11 mouse cellular contexts compared by ENCODE assay signal in genomic region chr5:144381782-144382181, GRCm38 (mm10). TPM values are rescaled to one million over a fixed set of nuclear protein-coding genes. Genes with fewer than 3 reads are reported as not detected.
DNase-seq lines count a peak whose midpoint lies in the region; ATAC-seq and TF ChIP-seq lines count a peak whose summit lies in the region.
"Had no signal": no experiment of that assay in that cellular context is flagged by ENCODE, and none has a peak within 500 bp of the region (broad histone marks: within the 10 kb centered on the region; RNA-seq: fewer than 3 reads in every experiment).

No protein-coding gene starts in this region.

- TF ChIP-seq POLR2A in heart, adult 2 months (IDR thresholded peaks at IDR 0.05; ENCODE audit: insufficient read depth, low read depth, low read length) = no peak

- H3K27ac ChIP-seq in heart, adult 2 months = no peak overlapping the region
- no peak overlapping the region for H3K27ac ChIP-seq in heart, embryonic 10.5 days
- H3K27ac ChIP-seq in liver, embryonic 14.5 days = no peak overlapping the region
- H3K27ac ChIP-seq: forebrain, embryonic 13.5 days; hindbrain, embryonic 13.5 days had no signal

- no peak for ATAC-seq in liver, embryonic 14.5 days (ENCODE audit: insufficient read depth)
- ATAC-seq: forebrain, embryonic 13.5 days had no signal

- no peak overlapping the region for H3K9ac ChIP-seq in heart, adult 2 months (ENCODE audit: low read depth, low read length)
- no peak overlapping the region for H3K9ac ChIP-seq in liver, embryonic 14.5 days (replicated peaks)
- H3K9ac ChIP-seq: forebrain, embryonic 13.5 days; hindbrain, embryonic 13.5 days had no signal

- WGBS in heart, adult 2 months = 78% methylated on average over 3 of the region's 3 CpGs
- 76% methylated on average over 3 of the region's 3 CpGs for WGBS in heart, embryonic 10.5 days
- 51% methylated on average over 3 of the region's 3 CpGs for WGBS in liver, embryonic 14.5 days (ENCODE audit: insufficient replicate concordance)

- H3K36me3 ChIP-seq in heart, adult 2 months (ENCODE audit: control insufficient read depth, insufficient read depth, low read length) = no peaks in the 10 kb centered on the region
- H3K36me3 ChIP-seq in heart, embryonic 10.5 days = no peaks in the 10 kb centered on the region
- H3K36me3 ChIP-seq in liver, embryonic 14.5 days (replicated peaks; ENCODE audit: control insufficient read depth, insufficient read depth, low read depth) = no peaks in the 10 kb centered on the region
- H3K36me3 ChIP-seq: hindbrain, embryonic 13.5 days had no signal

- H3K4me3 ChIP-seq in heart, adult 2 months = no peak overlapping the region
- no peak overlapping the region for H3K4me3 ChIP-seq in heart, embryonic 10.5 days
- no peak overlapping the region for H3K4me3 ChIP-seq in liver, embryonic 14.5 days (ENCODE audit: insufficient read depth in 1 of 2, low read depth in 2 of 2, low read length in 2 of 2)
- H3K4me3 ChIP-seq: forebrain, embryonic 13.5 days; hindbrain, embryonic 13.5 days had no signal

- no peak overlapping the region for H3K4me2 ChIP-seq in liver, embryonic 14.5 days (ENCODE audit: low read depth)
- H3K4me2 ChIP-seq: forebrain, embryonic 13.5 days; hindbrain, embryonic 13.5 days had no signal

- no peak for DNase-seq in heart, adult 2 months
- DNase-seq in heart, embryonic 10.5 days (ENCODE audit: low spot score) = no peak
- no peak for DNase-seq in liver, embryonic 14.5 days (ENCODE audit: low read depth in 3 of 3, low spot score in 3 of 3)
- no peak for DNase-seq in liver
- DNase-seq in NIH3T3 (ENCODE audit: low read depth) = peak; percentile 27
- DNase-seq in lung, postnatal 36 days = peak; percentile 44
- DNase-seq in embryo, embryonic 10.5 days (ENCODE audit: low spot score) = no peak
- no peak for DNase-seq in frontal cortex, postnatal 14 days (ENCODE audit: low spot score in 2 of 2)
- DNase-seq: cerebellum, postnatal 36 days had no signal

- TF ChIP-seq EP300 in heart, adult 2 months (IDR thresholded peaks at IDR 0.05; ENCODE audit: insufficient read depth, low read depth, low read length) = no peak
- no peak for TF ChIP-seq EP300 in liver, embryonic 14.5 days (IDR thresholded peaks at IDR 0.05; ENCODE audit: low read depth)

- H3K4me1 ChIP-seq in heart, adult 2 months (ENCODE audit: control insufficient read depth, insufficient read depth, low read length) = no peaks in the 10 kb centered on the region
- H3K4me1 ChIP-seq in heart, embryonic 10.5 days = no peaks in the 10 kb centered on the region
- H3K4me1 ChIP-seq in liver, embryonic 14.5 days (replicated peaks; ENCODE audit: control insufficient read depth in 2 of 2, insufficient read depth in 2 of 2, low read length in 1 of 2) = no peaks in the 10 kb centered on the region
- H3K4me1 ChIP-seq: forebrain, embryonic 13.5 days; hindbrain, embryonic 13.5 days had no signal

- intact Hi-C loops in heart, adult 2 months (cut with DNase I) = loop anchor here (10.0 kb wide), 1 partner anchor 177 kb away; no protein-coding TSS in a partner anchor

- H3K79me2 ChIP-seq in heart, adult 2 months (replicated peaks; ENCODE audit: control insufficient read depth, insufficient read depth, low read length) = no peaks in the 10 kb centered on the region

- H3K9me3 ChIP-seq in heart, embryonic 10.5 days = 0 out of 2 replicates have a peak, but pooled peaks cover 4% of the 10 kb centered on the region
- no peaks in the 10 kb centered on the region; the same call in 1 of the 2 replicates for H3K9me3 ChIP-seq in liver, embryonic 14.5 days (ENCODE audit: control insufficient read depth, low read length)

- H3K27me3 ChIP-seq in heart, adult 2 months (ENCODE audit: control insufficient read depth, insufficient read depth, low read length) = no peaks in the 10 kb centered on the region
- no peaks in the 10 kb centered on the region for H3K27me3 ChIP-seq in heart, embryonic 10.5 days (ENCODE audit: insufficient read depth, poor library complexity, severe bottlenecking)
- H3K27me3 ChIP-seq in liver, embryonic 14.5 days (ENCODE audit: control insufficient read depth, insufficient read depth, low read length) = no peaks in the 10 kb centered on the region
- H3K27me3 ChIP-seq: forebrain, embryonic 13.5 days; hindbrain, embryonic 13.5 days had no signal

- TF ChIP-seq CTCF in heart, adult 2 months (IDR thresholded peaks at IDR 0.05) = peak; percentile 60
- TF ChIP-seq CTCF in liver, embryonic 14.5 days (IDR thresholded peaks at IDR 0.05; ENCODE audit: low read depth) = 0 out of 2 replicates have a peak, but pooled peaks have one; percentile 8

RNA-seq across cellular contexts. Expression of gene Baiap2l1, which starts 23.9 kb away (rescaled TPM):
- 1 to 10 TPM; 4.5 to 5.3 TPM for total RNA-seq in heart, adult 2 months (2021)
- 6.7 and 7.2 TPM in 2 replicates for polyA plus RNA-seq in heart, adult 2 months (2012; rRNA removed)
- 9.4 and 10.9 TPM in 2 replicates for polyA plus RNA-seq in heart, embryonic 10.5 days (2016; fragmentation: Nextera tagmentation; extraction: Ambion mirVana)
- polyA plus RNA-seq in liver, embryonic 14.5 days (2012; rRNA removed) = 1.8 and 2.4 TPM in 2 replicates
- 3.5 and 3.8 TPM in 2 replicates for polyA plus RNA-seq in liver, embryonic 14.5 days (2014; fragmentation: Nextera tagmentation; extraction: Ambion mirVana)

Comparison
In these comparisons a context has a peak if more than half of its experiments do, and no peak if none do; other contexts are left out.
1. DNase-seq: peak in NIH3T3 (single experiment) and lung, postnatal 36 days (single experiment); none in heart, adult 2 months (0 of 2), heart, embryonic 10.5 days (single experiment), liver, embryonic 14.5 days (0 of 3), liver (single experiment), embryo, embryonic 10.5 days (single experiment) and frontal cortex, postnatal 14 days (0 of 2).